Mouse (Mus musculus) liver, embryonic 14.5 days (tissue): ENCODE data around the gene Fam19a3.

Source experiments
- CTCF ChIP-seq: IDR thresholded peaks from 2 replicates; pipeline ENCODE4 v1.5.1; 2016; ENCODE audit warnings: antibody characterized with exemption, low read depth, control low read depth
- EP300 ChIP-seq: IDR thresholded peaks from 2 replicates; pipeline ENCODE4 v1.6.1; 2016; ENCODE audit warnings: antibody characterized with exemption, low read depth

GRCm38 (mm10) chr3:104758406-104758805, 23.2 kb downstream of the Fam19a3 start:
- TF ChIP-seq CTCF (peak; percentile 94), EP300 (no peak)
